In genomic region chr15:93648646-93649045, GRCm38 (mm10) we compare ENCODE assay signal across 19 mouse cellular contexts. TPM values are rescaled to one million over a fixed set of nuclear protein-coding genes. Genes with fewer than 3 reads are reported as not detected.
"Had no signal": no experiment of that assay in that cellular context is flagged by ENCODE, and none has a peak within 500 bp of the region (broad histone marks: within the 10 kb centered on the region; RNA-seq: fewer than 3 reads in every experiment).

No protein-coding gene starts in this region.

- H3K27me3 ChIP-seq: liver, embryonic 15.5 days; lung, embryonic 15.5 days; megakaryocyte, embryonic 14.5 days; midbrain, embryonic 12.5 days; midbrain, embryonic 15.5 days; neural tube, embryonic 12.5 days; stomach, embryonic 15.5 days had no signal

- H3K27ac ChIP-seq: liver, embryonic 15.5 days; lung, embryonic 15.5 days; macrophage; midbrain, embryonic 12.5 days; midbrain, embryonic 15.5 days; neural tube, embryonic 12.5 days; stomach, embryonic 15.5 days; stomach, postnatal 0 days had no signal

- H3K36me3 ChIP-seq: liver, embryonic 15.5 days; lung, embryonic 15.5 days; midbrain, embryonic 12.5 days; midbrain, embryonic 15.5 days; neural tube, embryonic 12.5 days; stomach, embryonic 15.5 days had no signal

- ATAC-seq: liver, postnatal 0 days; lung, postnatal 0 days; midbrain, embryonic 15.5 days had no signal

- DNase-seq: liver, postnatal 0 days; lung, adult 2 months; lung, postnatal 14 days; lung, postnatal 36 days; right cerebral cortex, postnatal 14 days; thymus, adult 2 months; thymus, postnatal 25 days; thymus, postnatal 4 days had no signal

- H3K4me1 ChIP-seq: midbrain, embryonic 12.5 days; midbrain, embryonic 15.5 days; neural tube, embryonic 12.5 days; stomach, embryonic 15.5 days had no signal

- H3K4me3 ChIP-seq: liver, embryonic 15.5 days; lung, embryonic 15.5 days; megakaryocyte, embryonic 14.5 days; midbrain, embryonic 12.5 days; midbrain, embryonic 15.5 days; neural tube, embryonic 12.5 days; stomach, embryonic 15.5 days had no signal

- H3K9ac ChIP-seq: liver, embryonic 15.5 days; liver, postnatal 0 days; lung, embryonic 15.5 days; midbrain, embryonic 12.5 days; midbrain, embryonic 15.5 days; neural tube, embryonic 12.5 days; stomach, embryonic 15.5 days had no signal

- H3K9me3 ChIP-seq: liver, embryonic 15.5 days; lung, embryonic 15.5 days; megakaryocyte, embryonic 14.5 days; midbrain, embryonic 12.5 days; midbrain, embryonic 15.5 days; neural tube, embryonic 12.5 days; stomach, embryonic 15.5 days had no signal

- H3K4me2 ChIP-seq: liver, embryonic 15.5 days; lung, embryonic 15.5 days; midbrain, embryonic 12.5 days; midbrain, embryonic 15.5 days; neural tube, embryonic 12.5 days; stomach, embryonic 15.5 days had no signal

RNA-seq across cellular contexts. Expression of gene Prickle1, which starts 53.0 kb away (rescaled TPM):
- total RNA-seq: monocyte, adult 5-6 weeks had no signal
- polyA plus RNA-seq: macrophage had no signal
